Mouse (Mus musculus): ENCODE measurements around the gene Mfsd1. TPM values are rescaled to one million over a fixed set of nuclear protein-coding genes. Genes with fewer than 3 reads are reported as not detected.

Gene Mfsd1
- polyA plus RNA-seq, 1 experiment from 2014 or later = 103 TPM

- no peaks in the 10 kb centered on the region for H3K36me3 ChIP-seq (ENCODE audit: insufficient read depth, low read length)
- H3K4me3 ChIP-seq (replicated peaks; ENCODE audit: low read depth, low read length) = peak overlapping the region; percentile 16; the same call in 1 of the 2 replicates
- H3K27me3 ChIP-seq (ENCODE audit: insufficient read depth, low read length) = no peaks in the 10 kb centered on the region
- no peak for TF ChIP-seq CTCF (IDR thresholded peaks at IDR 0.05; ENCODE audit: low read depth)
- WGBS = 34% methylated on average over 14 of the region's 14 CpGs
- H3K4me2 ChIP-seq (ENCODE audit: low read length) = peak overlapping the region; percentile 43
- peaks cover 3% of the 10 kb centered on the region; the same call in 1 of the 2 replicates for H3K4me1 ChIP-seq (replicated peaks; ENCODE audit: insufficient read depth, low read length)
- peak; percentile 7 for DNase-seq (ENCODE audit: low spot score)
- no peaks in the 10 kb centered on the region for H3K9me3 ChIP-seq (replicated peaks; ENCODE audit: low read length)
- H3K27ac ChIP-seq = 0 out of 2 replicates have a peak overlapping the region, but pooled peaks have one; percentile 34
- H3K9ac ChIP-seq (ENCODE audit: low read depth, low read length) = no peak overlapping the region
- ATAC-seq (replicated peaks; ENCODE audit: low FRiP score, low read depth) = no peak
Measured at GRCm38 (mm10) chr3:67557200-67557651, 25.3 kb upstream of the Mfsd1 start.

DNA sequence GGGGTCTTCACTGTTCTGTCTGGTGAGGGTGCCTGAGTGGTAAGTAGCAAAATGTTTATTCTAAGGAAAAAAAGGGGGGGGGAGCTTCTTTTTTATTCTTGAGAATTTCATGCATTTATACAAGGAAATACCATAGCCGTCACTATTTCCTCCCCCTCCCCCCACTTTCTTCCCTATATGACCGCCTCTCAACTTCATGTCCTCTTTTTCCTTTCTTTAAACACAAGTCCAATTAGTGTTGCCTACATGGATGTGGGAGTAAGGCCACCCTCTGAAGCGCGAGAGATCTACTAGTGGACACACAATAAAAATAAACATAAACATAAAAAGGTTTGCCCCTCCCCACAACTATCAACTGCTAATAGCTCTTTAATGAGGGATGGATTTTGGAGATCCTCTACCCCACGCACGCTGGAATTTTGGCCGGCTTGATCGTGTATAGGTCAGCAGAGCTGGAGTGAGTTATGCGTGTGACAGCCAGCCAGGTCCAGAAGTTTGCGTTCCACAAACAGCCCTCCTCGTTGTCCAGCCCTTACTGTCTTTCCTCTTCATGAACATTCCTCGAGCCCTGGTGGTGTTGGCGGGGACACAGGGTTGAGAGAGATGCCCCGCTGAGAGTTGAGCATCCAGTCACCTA, 24.7 kb upstream of the Mfsd1 start:
- Histone ChIP-seq H3K9me3 (replicated peaks; ENCODE audit: low read length) (no peaks in the 10 kb centered on the region), H3K27me3 (ENCODE audit: insufficient read depth, low read length) (no peaks in the 10 kb centered on the region), H3K4me1 (replicated peaks; ENCODE audit: insufficient read depth, low read length) (peaks cover 3% of the 10 kb centered on the region; the same call in 1 of the 2 replicates), H3K27ac (0 out of 2 replicates have a peak overlapping the region, but pooled peaks have one; percentile 34), H3K36me3 (ENCODE audit: insufficient read depth, low read length) (no peaks in the 10 kb centered on the region), H3K4me3 (replicated peaks; ENCODE audit: low read depth, low read length) (no peak overlapping the region), H3K4me2 (ENCODE audit: low read length) (peak overlapping the region; percentile 43), H3K9ac (ENCODE audit: low read depth, low read length) (no peak overlapping the region)
- TF ChIP-seq CTCF (IDR thresholded peaks at IDR 0.05; ENCODE audit: low read depth) = no peak
- peak; percentile 69 for ATAC-seq (replicated peaks; ENCODE audit: low FRiP score, low read depth)
- WGBS = 50% methylated on average over 14 of the region's 14 CpGs
- DNase-seq (ENCODE audit: low spot score) = peak; percentile 71

DNA sequence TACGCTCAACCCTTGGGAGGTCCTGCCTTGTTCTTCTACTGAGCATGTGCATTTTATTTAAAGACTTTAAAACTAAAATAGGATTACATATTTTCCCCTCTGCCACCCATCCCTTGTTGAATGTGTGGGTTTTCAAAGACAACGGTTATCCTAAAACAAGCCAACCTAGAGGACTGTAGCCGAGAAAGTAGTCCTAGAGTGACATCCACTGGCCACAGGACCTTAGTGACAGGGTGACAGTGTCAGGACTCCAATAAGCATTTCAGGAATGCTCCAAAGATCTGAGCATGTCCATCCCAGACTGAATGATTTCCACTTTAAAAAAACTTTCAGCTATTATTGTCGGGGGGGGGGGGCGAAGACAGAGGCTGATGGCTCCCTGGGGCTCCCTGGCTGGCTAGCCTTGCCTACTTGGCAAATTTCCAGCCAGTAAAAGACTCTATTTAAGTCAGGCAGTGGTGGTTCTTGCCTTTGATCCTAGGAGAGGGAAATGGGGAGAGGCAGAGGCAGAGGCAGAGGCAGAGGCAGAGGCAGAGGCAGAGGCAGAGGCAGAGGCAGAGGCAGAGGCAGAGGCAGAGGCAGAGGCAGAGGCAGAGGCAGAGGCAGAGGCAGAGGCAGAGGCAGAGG, 17.7 kb upstream of the Mfsd1 start:
- no peak overlapping the region for H3K9ac ChIP-seq (ENCODE audit: low read depth, low read length)
- H3K27ac ChIP-seq = no peak overlapping the region
- H3K4me2 ChIP-seq (ENCODE audit: low read length) = no peak overlapping the region
- DNase-seq (ENCODE audit: low spot score) = peak; percentile 63
- peaks cover 6% of the 10 kb centered on the region for H3K27me3 ChIP-seq (ENCODE audit: insufficient read depth, low read length)
- H3K4me1 ChIP-seq (replicated peaks; ENCODE audit: insufficient read depth, low read length) = no peaks in the 10 kb centered on the region
- H3K4me3 ChIP-seq (replicated peaks; ENCODE audit: low read depth, low read length) = no peak overlapping the region
- 59% methylated on average over 5 of the region's 5 CpGs for WGBS
- no peak for ATAC-seq (replicated peaks; ENCODE audit: low FRiP score, low read depth)
- no peaks in the 10 kb centered on the region for H3K36me3 ChIP-seq (ENCODE audit: insufficient read depth, low read length)
- H3K9me3 ChIP-seq (replicated peaks; ENCODE audit: low read length) = no peaks in the 10 kb centered on the region
- TF ChIP-seq CTCF (IDR thresholded peaks at IDR 0.05; ENCODE audit: low read depth) = peak; percentile 67

DNA sequence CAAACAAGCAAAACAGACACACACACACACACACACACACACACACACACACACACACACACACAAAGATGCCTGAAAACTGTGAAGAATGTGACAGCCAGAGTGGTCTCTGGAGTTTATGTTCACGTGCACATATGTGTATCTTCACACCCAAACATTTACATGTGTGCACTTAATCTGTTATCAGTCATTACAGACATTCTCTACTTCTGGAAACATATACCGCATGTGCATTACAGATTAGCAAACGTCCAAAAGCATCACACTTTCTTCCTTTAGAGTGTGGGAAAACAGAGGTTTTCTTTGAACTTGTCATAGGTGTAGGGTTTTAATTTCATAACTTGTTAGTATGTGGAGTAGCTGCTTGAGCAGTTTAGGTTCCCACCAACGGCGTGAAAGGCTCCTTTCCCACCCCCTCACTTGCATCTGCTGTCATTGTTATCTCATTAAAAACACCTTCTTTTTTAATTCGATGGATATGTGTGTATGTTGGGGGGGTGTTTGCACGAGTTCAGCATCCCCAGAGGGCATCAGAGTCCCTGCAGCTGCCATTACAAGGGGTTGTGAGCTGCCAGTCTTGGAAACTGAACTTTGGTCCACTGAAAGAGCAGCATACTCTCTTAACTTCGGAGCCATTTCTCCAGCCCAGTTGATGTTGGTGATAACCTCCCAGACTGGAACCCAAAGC, 16.9 kb upstream of the Mfsd1 start:
- Histone ChIP-seq H3K4me2 (ENCODE audit: low read length) (no peak overlapping the region), H3K27me3 (ENCODE audit: insufficient read depth, low read length) (peaks cover 6% of the 10 kb centered on the region), H3K36me3 (ENCODE audit: insufficient read depth, low read length) (no peaks in the 10 kb centered on the region), H3K9me3 (replicated peaks; ENCODE audit: low read length) (no peaks in the 10 kb centered on the region), H3K4me3 (replicated peaks; ENCODE audit: low read depth, low read length) (no peak overlapping the region), H3K4me1 (replicated peaks; ENCODE audit: insufficient read depth, low read length) (no peaks in the 10 kb centered on the region), H3K9ac (ENCODE audit: low read depth, low read length) (no peak overlapping the region), H3K27ac (no peak overlapping the region)
- 73% methylated on average over 8 of the region's 8 CpGs for WGBS
- no peak for TF ChIP-seq CTCF (IDR thresholded peaks at IDR 0.05; ENCODE audit: low read depth)
- ATAC-seq (replicated peaks; ENCODE audit: low FRiP score, low read depth) (no peak), DNase-seq (ENCODE audit: low spot score) (no peak)

DNA sequence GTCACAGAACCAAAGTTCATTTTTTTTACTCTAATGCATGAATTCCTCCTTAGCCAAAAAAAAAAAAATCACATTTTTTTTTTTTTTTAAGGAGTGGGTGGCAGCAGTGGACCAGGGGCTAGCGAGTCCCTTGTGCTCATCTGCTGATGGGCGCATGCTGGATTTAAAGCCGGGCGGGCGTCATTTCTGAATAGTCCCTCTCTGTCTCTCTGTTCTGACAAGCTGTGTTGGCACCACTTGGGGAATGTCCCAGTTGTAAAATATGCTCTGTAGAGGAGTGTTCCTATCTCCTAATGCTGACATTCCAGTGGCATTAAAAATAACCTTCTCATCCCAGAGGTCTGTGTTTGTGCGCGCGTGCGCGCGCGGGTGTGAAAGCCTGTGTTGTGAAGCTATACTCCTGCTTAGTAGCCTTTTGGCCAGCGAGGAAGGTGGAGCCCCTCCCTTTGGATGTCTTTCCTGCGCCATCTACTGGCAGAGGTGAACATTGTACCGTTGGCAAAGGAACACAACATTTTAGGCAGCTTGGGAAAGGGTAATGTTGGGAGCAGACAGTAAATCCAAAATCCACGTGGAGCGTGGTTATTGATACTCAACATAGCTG, 14.4 kb upstream of the Mfsd1 start:
- no peaks in the 10 kb centered on the region for H3K9me3 ChIP-seq (replicated peaks; ENCODE audit: low read length)
- H3K27ac ChIP-seq = no peak overlapping the region
- DNase-seq (ENCODE audit: low spot score) (peak; percentile 79), ATAC-seq (replicated peaks; ENCODE audit: low FRiP score, low read depth) (0 out of 2 replicates have a peak, but pooled peaks have one; percentile 41)
- H3K4me3 ChIP-seq (replicated peaks; ENCODE audit: low read depth, low read length) = no peak overlapping the region
- no peaks in the 10 kb centered on the region for H3K4me1 ChIP-seq (replicated peaks; ENCODE audit: insufficient read depth, low read length)
- TF ChIP-seq CTCF (IDR thresholded peaks at IDR 0.05; ENCODE audit: low read depth) = peak; percentile 84
- no peak overlapping the region for H3K4me2 ChIP-seq (ENCODE audit: low read length)
- H3K9ac ChIP-seq (ENCODE audit: low read depth, low read length) = no peak overlapping the region
- no peaks in the 10 kb centered on the region for H3K36me3 ChIP-seq (ENCODE audit: insufficient read depth, low read length)
- 31% methylated on average over 17 of the region's 17 CpGs for WGBS
- peaks cover 6% of the 10 kb centered on the region for H3K27me3 ChIP-seq (ENCODE audit: insufficient read depth, low read length)

- no peaks in the 10 kb centered on the region for H3K9me3 ChIP-seq (replicated peaks; ENCODE audit: low read length)
- ATAC-seq (replicated peaks; ENCODE audit: low FRiP score, low read depth) (peak; percentile 48), DNase-seq (ENCODE audit: low spot score) (peak; percentile 74)
- WGBS = 68% methylated on average over 4 of the region's 4 CpGs
- H3K27ac ChIP-seq = no peak overlapping the region
- no peak overlapping the region for H3K4me3 ChIP-seq (replicated peaks; ENCODE audit: low read depth, low read length)
- H3K36me3 ChIP-seq (ENCODE audit: insufficient read depth, low read length) = no peaks in the 10 kb centered on the region
- no peaks in the 10 kb centered on the region for H3K27me3 ChIP-seq (ENCODE audit: insufficient read depth, low read length)
- no peak overlapping the region for H3K9ac ChIP-seq (ENCODE audit: low read depth, low read length)
- no peak overlapping the region for H3K4me2 ChIP-seq (ENCODE audit: low read length)
- no peaks in the 10 kb centered on the region for H3K4me1 ChIP-seq (replicated peaks; ENCODE audit: insufficient read depth, low read length)
- peak; percentile 78 for TF ChIP-seq CTCF (IDR thresholded peaks at IDR 0.05; ENCODE audit: low read depth)
Measured at GRCm38 (mm10) chr3:67572918-67573317, 9.6 kb upstream of the Mfsd1 start.

Measured in kidney, postnatal 0 days (tissue).